Mouse (Mus musculus): ENCODE results near the gene Gosr2.
A peak's percentile ranks its signal among the peaks of the same experiment; 100 is the strongest.

The Gosr2 gene

DNA sequence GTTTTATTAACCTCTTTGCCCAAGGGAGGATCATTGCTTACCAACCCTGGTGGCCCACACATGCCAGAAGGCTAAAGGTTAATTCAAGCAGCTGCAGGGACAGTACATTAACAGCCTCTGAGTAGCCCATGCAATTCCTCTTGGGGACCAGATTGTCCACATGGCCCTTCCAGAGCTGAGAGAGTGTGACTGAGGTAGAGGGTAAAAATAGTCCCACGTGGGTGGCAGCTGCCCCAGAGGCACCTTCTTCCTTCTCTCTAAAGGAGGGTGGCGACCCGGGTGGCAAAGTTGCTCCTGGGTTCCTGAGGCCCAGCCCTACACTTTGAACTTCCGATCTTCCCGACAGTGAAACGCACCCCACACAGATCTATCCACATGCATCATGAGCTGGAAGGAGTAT, 51.4 kb downstream of the Gosr2 start:
- no peak for DNase-seq

DNA sequence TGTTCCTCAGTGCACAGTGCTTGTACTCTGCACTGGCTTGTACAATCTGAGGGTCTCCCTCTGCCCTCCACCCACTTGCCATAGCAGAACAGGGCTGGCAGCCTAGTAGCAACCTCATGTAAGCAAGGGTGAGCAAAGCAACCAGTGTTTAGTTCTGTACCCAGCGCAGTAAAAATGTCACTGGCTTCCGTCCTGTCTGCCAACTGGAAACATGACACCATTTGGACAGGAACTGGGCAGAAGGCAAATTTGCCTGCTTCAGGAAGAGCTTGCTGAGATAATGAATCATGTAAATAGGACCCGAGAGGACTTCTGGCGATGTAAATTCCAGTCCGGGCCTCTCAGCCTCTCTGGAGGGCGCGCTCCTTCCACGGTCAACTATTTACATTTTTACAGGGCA, 52.0 kb downstream of the Gosr2 start:
- DNase-seq, result no peak

DNA sequence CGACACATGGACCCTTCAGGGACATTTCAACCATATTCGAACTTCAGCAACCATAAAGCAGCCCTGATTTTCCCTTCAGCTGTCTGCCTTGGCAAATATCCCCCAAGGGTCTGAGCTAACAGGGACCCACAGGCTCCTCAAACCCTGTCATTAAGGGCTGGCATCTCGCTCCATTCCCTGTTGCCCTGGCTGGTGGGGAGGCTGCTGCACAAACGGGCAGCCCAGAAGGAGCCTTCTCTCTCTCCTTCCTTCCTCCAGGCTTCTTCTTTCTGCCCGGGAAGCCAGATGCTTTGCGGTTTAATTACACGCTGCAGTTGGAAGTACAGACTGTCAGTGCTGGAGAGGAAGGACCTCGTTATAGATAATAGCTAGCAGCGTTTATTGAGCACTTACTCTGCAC, 54.5 kb downstream of the Gosr2 start:
- DNase-seq, result no peak

DNA sequence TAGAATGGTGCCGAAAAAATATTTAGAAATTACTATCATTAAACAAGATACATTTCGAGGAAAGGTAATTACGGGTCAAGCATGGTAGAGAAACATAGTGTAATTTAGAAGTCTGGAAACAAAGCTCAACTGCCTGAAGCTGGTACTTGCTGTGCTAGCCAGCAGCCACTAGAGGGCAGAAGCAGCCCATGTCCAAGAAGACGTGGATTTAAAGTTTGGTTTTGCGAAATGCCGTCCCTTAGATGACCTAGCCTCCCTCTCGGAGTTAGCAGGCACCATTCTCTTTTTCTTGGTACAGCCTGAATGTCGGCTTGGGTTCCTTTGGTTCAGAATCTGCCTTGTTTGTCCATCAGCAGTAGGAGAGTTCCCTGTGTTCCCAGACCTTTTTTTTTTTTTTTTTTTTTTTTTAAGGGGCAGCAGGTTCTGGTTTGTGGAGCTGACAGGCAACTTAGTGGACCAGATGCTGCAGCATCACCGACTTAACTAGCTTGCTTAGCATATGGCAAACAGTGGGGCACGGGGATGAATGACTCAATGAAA, 58.2 kb downstream of the Gosr2 start:
- peak in 1 of 2 experiments; percentile 55 for DNase-seq

DNA sequence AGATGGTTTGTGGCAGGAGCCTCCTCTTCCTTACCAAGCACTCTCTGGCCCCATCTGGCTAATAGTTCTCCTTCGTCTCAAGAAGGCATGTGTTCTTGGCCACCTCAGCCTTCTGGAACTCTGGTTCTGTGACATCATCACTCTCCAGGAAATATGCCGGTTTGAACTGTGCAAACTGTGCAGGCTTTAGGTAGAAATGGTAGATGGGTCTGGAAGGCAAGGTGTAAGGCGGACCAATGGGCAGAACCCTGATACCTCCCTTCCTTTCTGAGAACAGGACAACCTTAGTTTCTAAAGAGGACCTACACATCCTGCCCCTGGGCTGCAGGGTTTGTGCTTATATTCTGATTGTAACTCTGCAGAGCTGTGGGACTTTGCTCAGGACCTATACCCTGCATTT, 58.9 kb downstream of the Gosr2 start, which contains the start of gene Lyzl6:
Gene Lyzl6, minus strand, starts transcription at position 101 of the 400 bp plus-strand sequence.
- no peak for DNase-seq

DNA sequence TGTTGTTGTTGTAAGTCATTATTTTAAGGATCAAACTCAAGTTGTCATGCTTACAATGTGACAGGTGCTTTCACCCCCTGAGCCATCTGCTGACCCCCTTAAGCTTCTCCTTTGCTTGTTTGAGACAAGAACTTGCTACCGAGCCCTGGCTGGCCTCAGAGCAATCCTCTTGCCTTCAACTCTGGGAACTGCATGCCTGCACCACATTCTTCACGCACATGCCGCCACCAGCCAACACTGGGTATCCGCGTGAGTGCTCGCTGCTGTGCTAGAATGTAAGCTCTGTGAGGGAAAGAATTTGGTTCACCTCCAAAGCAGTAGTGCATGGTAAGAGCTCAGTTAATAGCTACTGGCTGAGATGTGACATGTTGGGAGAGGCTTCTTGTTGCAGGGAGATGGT, 61.4 kb downstream of the Gosr2 start:
- DNase-seq, result no peak

DNA sequence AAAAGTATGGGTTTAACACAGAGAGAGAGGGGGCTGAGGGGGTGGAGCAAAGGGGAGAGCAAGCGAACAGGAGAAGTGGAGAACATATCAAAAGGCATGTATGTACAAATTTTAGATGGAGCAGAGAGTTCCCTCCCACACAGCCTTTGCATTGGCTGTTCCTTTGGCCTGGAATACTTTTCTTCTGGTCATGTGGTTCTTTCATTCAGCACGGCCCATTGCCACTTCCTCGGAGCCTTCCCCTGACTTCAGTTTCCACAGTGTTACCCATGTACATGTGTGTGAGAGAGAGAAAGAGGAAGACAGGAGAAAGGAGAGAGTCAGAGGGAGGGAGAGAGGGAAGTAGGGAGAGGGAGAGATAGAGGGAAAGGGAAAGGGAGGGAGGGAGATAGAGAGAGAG, 62.2 kb downstream of the Gosr2 start:
- DNase-seq, result no peak

DNA sequence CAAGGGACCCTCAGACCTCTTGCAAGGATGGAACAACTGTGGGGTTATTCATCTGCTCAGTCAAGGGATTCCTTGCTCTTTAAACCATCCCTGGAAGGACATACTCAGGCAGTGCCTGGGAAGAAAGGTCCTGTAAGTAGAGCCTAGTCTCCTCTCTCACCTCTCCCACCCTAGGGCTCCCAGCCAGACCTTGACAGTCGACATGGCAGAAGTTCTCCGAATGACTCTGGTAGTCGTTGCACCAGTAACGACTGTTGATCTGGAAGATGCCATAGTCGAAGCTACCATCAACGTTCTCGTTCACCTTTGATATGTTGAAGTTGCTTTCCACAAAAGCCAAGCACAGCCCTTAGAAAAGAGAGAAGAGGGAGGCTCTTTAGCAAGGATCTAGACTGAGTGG, 62.9 kb downstream of the Gosr2 start:
- no peak for DNase-seq

DNA sequence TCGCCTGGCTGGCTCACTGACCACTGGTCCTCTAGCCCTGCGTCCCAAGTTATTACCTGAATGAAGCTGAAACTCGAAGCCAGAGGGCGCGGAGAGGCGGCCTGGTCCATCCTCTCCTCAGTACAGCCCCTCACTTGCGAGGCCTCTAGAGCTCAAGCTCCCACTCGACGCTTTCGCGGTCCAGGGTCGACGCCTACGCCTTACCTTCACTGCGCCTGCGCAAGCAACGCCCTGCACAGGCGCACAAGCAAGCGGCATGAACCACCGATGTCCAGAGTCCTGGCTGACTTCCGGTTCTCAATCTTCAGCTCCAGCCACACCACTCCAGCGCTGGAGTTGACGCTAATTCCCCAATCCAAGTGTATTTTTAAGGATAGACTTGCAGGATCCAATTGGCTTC, 70.2 kb downstream of the Gosr2 start:
- no peak for DNase-seq

All from kidney, postnatal 25 days (tissue).